Mouse (Mus musculus): Measurements from ENCODE around the gene Olfr1112. TPM values are rescaled to one million over a fixed set of nuclear protein-coding genes. Genes with fewer than 3 reads are reported as not detected.

Olfr1112 gene
- polyA plus RNA-seq (2012; rRNA removed) = not detected in 2 replicates

GRCm38 (mm10) chr2:87187498-87187897, at the start of gene Olfr1112:
TSS of gene Olfr1112 (plus strand) at chr2:87187798.

GRCm38 (mm10) chr2:87140200-87140599, 47.4 kb upstream of the Olfr1112 start, which contains the start of gene Olfr1110:
TSS of gene Olfr1110 (minus strand) at chr2:87140300.

GRCm38 (mm10) chr2:87152524-87152923, 35.1 kb upstream of the Olfr1112 start, which contains the start of gene Olfr1111:
TSS of gene Olfr1111 (minus strand) at chr2:87152624.

GRCm38 (mm10) chr2:87208670-87209069, 21.1 kb downstream of the Olfr1112 start, which contains the start of gene Olfr1113:
TSS of gene Olfr1113 (plus strand) at chr2:87208970.

Other genes starting within 250 kb of the Olfr1112 start
- not detected in 2 replicates for gene Olfr1099, start 227.1 kb upstream of the Olfr1112 start, polyA plus RNA-seq (2012; rRNA removed)
- not detected in 2 replicates for gene Olfr1100, start 207.8 kb upstream of the Olfr1112 start, polyA plus RNA-seq (2012; rRNA removed)
- gene Olfr1101, start 196.6 kb upstream of the Olfr1112 start, polyA plus RNA-seq (2012; rRNA removed) = not detected in 2 replicates
- not detected in 2 replicates for gene Olfr1102, start 189.4 kb upstream of the Olfr1112 start, polyA plus RNA-seq (2012; rRNA removed)
- gene Olfr1104, start 160.7 kb upstream of the Olfr1112 start, polyA plus RNA-seq (2012; rRNA removed) = not detected in 2 replicates
- not detected in 2 replicates for gene Olfr1105, start 151.3 kb upstream of the Olfr1112 start, polyA plus RNA-seq (2012; rRNA removed)
- not detected in 2 replicates for gene Olfr1106, start 135.5 kb upstream of the Olfr1112 start, polyA plus RNA-seq (2012; rRNA removed)
- not detected in 2 replicates for gene Olfr1107, start 112.0 kb upstream of the Olfr1112 start, polyA plus RNA-seq (2012; rRNA removed)
- not detected in 2 replicates for gene Olfr1109, start 91.8 kb upstream of the Olfr1112 start, polyA plus RNA-seq (2012; rRNA removed)
- gene Olfr259, start 73.2 kb upstream of the Olfr1112 start, polyA plus RNA-seq (2012; rRNA removed) = not detected in 2 replicates
- gene Olfr1110, start 47.5 kb upstream of the Olfr1112 start, polyA plus RNA-seq (2012; rRNA removed) = not detected in 2 replicates
- not detected in 2 replicates for gene Olfr1111, start 35.2 kb upstream of the Olfr1112 start, polyA plus RNA-seq (2012; rRNA removed)
- gene Olfr1113, start 21.2 kb downstream of the Olfr1112 start, polyA plus RNA-seq (2012; rRNA removed) = not detected in 2 replicates
- gene Olfr1115, start 60.2 kb downstream of the Olfr1112 start, polyA plus RNA-seq (2012; rRNA removed) = not detected in 2 replicates
- not detected in 2 replicates for gene Olfr1116, start 79.7 kb downstream of the Olfr1112 start, polyA plus RNA-seq (2012; rRNA removed)
- gene Olfr1118, start 119.8 kb downstream of the Olfr1112 start, polyA plus RNA-seq (2012; rRNA removed) = not detected in 2 replicates
- gene Olfr1120, start 167.0 kb downstream of the Olfr1112 start, polyA plus RNA-seq (2012; rRNA removed) = not detected in 2 replicates
- gene Olfr1121, start 182.1 kb downstream of the Olfr1112 start, polyA plus RNA-seq (2012; rRNA removed) = not detected in 2 replicates
- not detected in 2 replicates for gene Olfr1122, start 198.1 kb downstream of the Olfr1112 start, polyA plus RNA-seq (2012; rRNA removed)
- gene Olfr1123, start 228.8 kb downstream of the Olfr1112 start, polyA plus RNA-seq (2012; rRNA removed) = not detected in 2 replicates
- not detected in 2 replicates for gene Olfr1124, start 242.5 kb downstream of the Olfr1112 start, polyA plus RNA-seq (2012; rRNA removed)

Measured in colon, adult 2 months (tissue).